Mouse (Mus musculus): Measurements from ENCODE around the gene Tmsb15b1. TPM values are rescaled to one million over a fixed set of nuclear protein-coding genes. Genes with fewer than 3 reads are reported as not detected.

Tmsb15b1 gene
- 2.9 and 3.3 TPM in 2 replicates for polyA plus RNA-seq (2015; fragmentation: Nextera tagmentation; extraction: Ambion mirVana)

GRCm38 (mm10) chrX:136976424-136977084 is at the start of gene Tmsb15b1, which contains the start of gene Tmsb15l:
Gene Tmsb15b1 (minus strand): TSS chrX:136976874.
Gene Tmsb15l (minus strand): TSS chrX:136976869.
- WGBS (ENCODE audit: insufficient replicate concordance), result 21% methylated on average over 15 of the region's 15 CpGs
- Histone ChIP-seq H3K4me1 (replicated peaks) (no peaks in the 10 kb centered on the region), H3K9ac (no peak within 1 kb of the TSS), H3K4me3 (replicated peaks) (peak within 1 kb of the TSS; percentile 28; the same call in 1 of the 2 replicates), H3K4me2 (peak within 1 kb of the TSS; percentile 47), H3K27ac (replicated peaks) (no peak within 1 kb of the TSS), H3K9me3 (replicated peaks) (no peaks in the 10 kb centered on the region), H3K36me3 (replicated peaks) (no peaks in the 10 kb centered on the region), H3K27me3 (no peaks in the 10 kb centered on the region)
- peak; percentile 91 for ATAC-seq (ENCODE audit: insufficient read depth)

GRCm38 (mm10) chrX:137019310-137019709 is 42.6 kb upstream of the Tmsb15b1 start:
- Histone ChIP-seq H3K9ac (no peak overlapping the region), H3K27ac (replicated peaks) (no peak overlapping the region), H3K9me3 (replicated peaks) (no peaks in the 10 kb centered on the region), H3K27me3 (no peaks in the 10 kb centered on the region), H3K4me3 (replicated peaks) (no peak overlapping the region), H3K36me3 (replicated peaks) (no peaks in the 10 kb centered on the region), H3K4me1 (replicated peaks) (no peaks in the 10 kb centered on the region), H3K4me2 (no peak overlapping the region)
- WGBS (ENCODE audit: insufficient replicate concordance), result 4% methylated on average over 1 of the region's 1 CpGs
- ATAC-seq (ENCODE audit: insufficient read depth), result no peak

GRCm38 (mm10) chrX:137017668-137018067 is 41.0 kb upstream of the Tmsb15b1 start:
- 64% methylated on average over 1 of the region's 1 CpGs for WGBS (ENCODE audit: insufficient replicate concordance)
- H3K4me3 ChIP-seq (replicated peaks), result no peak overlapping the region
- no peak overlapping the region for H3K9ac ChIP-seq
- no peaks in the 10 kb centered on the region for H3K36me3 ChIP-seq (replicated peaks)
- no peaks in the 10 kb centered on the region for H3K27me3 ChIP-seq
- no peak overlapping the region for H3K27ac ChIP-seq (replicated peaks)
- H3K4me2 ChIP-seq, result no peak overlapping the region
- H3K9me3 ChIP-seq (replicated peaks), result no peaks in the 10 kb centered on the region
- H3K4me1 ChIP-seq (replicated peaks), result no peaks in the 10 kb centered on the region
- ATAC-seq (ENCODE audit: insufficient read depth), result no peak

GRCm38 (mm10) chrX:137015099-137015709 is 38.5 kb upstream of the Tmsb15b1 start:
- Histone ChIP-seq H3K27ac (replicated peaks) (no peak overlapping the region), H3K36me3 (replicated peaks) (no peaks in the 10 kb centered on the region), H3K4me3 (replicated peaks) (no peak overlapping the region), H3K4me2 (no peak overlapping the region), H3K9me3 (replicated peaks) (no peaks in the 10 kb centered on the region), H3K9ac (no peak overlapping the region), H3K4me1 (replicated peaks) (no peaks in the 10 kb centered on the region), H3K27me3 (no peaks in the 10 kb centered on the region)
- no peak for ATAC-seq (ENCODE audit: insufficient read depth)
- 46% methylated on average over 6 of the region's 6 CpGs for WGBS (ENCODE audit: insufficient replicate concordance)

GRCm38 (mm10) chrX:136996256-136996655 is 19.6 kb upstream of the Tmsb15b1 start:
- no peak overlapping the region for H3K27ac ChIP-seq (replicated peaks)
- H3K27me3 ChIP-seq, result peaks cover 28% of the 10 kb centered on the region
- H3K4me2 ChIP-seq, result no peak overlapping the region
- no peaks in the 10 kb centered on the region for H3K4me1 ChIP-seq (replicated peaks)
- no peak for ATAC-seq (ENCODE audit: insufficient read depth)
- no peak overlapping the region for H3K9ac ChIP-seq
- no peak overlapping the region for H3K4me3 ChIP-seq (replicated peaks)
- WGBS (ENCODE audit: insufficient replicate concordance), result 46% methylated on average over 2 of the region's 2 CpGs
- no peaks in the 10 kb centered on the region for H3K36me3 ChIP-seq (replicated peaks)
- no peaks in the 10 kb centered on the region for H3K9me3 ChIP-seq (replicated peaks)

GRCm38 (mm10) chrX:136993641-136994040 is 17.0 kb upstream of the Tmsb15b1 start:
- no peak for ATAC-seq (ENCODE audit: insufficient read depth)
- Histone ChIP-seq H3K36me3 (replicated peaks) (no peaks in the 10 kb centered on the region), H3K27ac (replicated peaks) (no peak overlapping the region), H3K9ac (no peak overlapping the region), H3K4me1 (replicated peaks) (no peaks in the 10 kb centered on the region), H3K27me3 (peaks cover 31% of the 10 kb centered on the region), H3K9me3 (replicated peaks) (no peaks in the 10 kb centered on the region), H3K4me3 (replicated peaks) (no peak overlapping the region), H3K4me2 (no peak overlapping the region)
- 45% methylated on average over 14 of the region's 14 CpGs for WGBS (ENCODE audit: insufficient replicate concordance)

- no peaks in the 10 kb centered on the region for H3K4me1 ChIP-seq (replicated peaks)
- H3K9ac ChIP-seq, result no peak within 1 kb of the TSS
- H3K9me3 ChIP-seq (replicated peaks), result no peaks in the 10 kb centered on the region
- H3K4me3 ChIP-seq (replicated peaks), result no peak within 1 kb of the TSS
- H3K4me2 ChIP-seq, result peak within 1 kb of the TSS; percentile 43
- WGBS (ENCODE audit: insufficient replicate concordance), result 21% methylated on average over 26 of the region's 26 CpGs
- ATAC-seq (ENCODE audit: insufficient read depth), result no peak
- no peaks in the 10 kb centered on the region for H3K36me3 ChIP-seq (replicated peaks)
- H3K27ac ChIP-seq (replicated peaks), result no peak within 1 kb of the TSS
- H3K27me3 ChIP-seq, result peaks cover 31% of the 10 kb centered on the region
Observed at GRCm38 (mm10) chrX:136992978-136993547, 16.4 kb upstream of the Tmsb15b1 start, which contains the start of gene Zcchc18. Gene Zcchc18 (plus strand): TSS chrX:136993155.

- Histone ChIP-seq H3K9me3 (replicated peaks) (no peaks in the 10 kb centered on the region), H3K9ac (no peak overlapping the region), H3K36me3 (replicated peaks) (no peaks in the 10 kb centered on the region), H3K4me2 (peak overlapping the region; percentile 43), H3K4me1 (replicated peaks) (no peaks in the 10 kb centered on the region), H3K4me3 (replicated peaks) (no peak overlapping the region), H3K27ac (replicated peaks) (no peak overlapping the region), H3K27me3 (peaks cover 31% of the 10 kb centered on the region)
- ATAC-seq (ENCODE audit: insufficient read depth), result no peak
- 16% methylated on average over 19 of the region's 19 CpGs for WGBS (ENCODE audit: insufficient replicate concordance)
Observed at GRCm38 (mm10) chrX:136992191-136992965, 15.7 kb upstream of the Tmsb15b1 start.

- H3K4me2 ChIP-seq, result no peak overlapping the region
- no peak for ATAC-seq (ENCODE audit: insufficient read depth)
- no peak overlapping the region for H3K9ac ChIP-seq
- H3K27ac ChIP-seq (replicated peaks), result no peak overlapping the region
- H3K9me3 ChIP-seq (replicated peaks), result no peaks in the 10 kb centered on the region
- no peaks in the 10 kb centered on the region for H3K36me3 ChIP-seq (replicated peaks)
- no peaks in the 10 kb centered on the region for H3K4me1 ChIP-seq (replicated peaks)
- H3K27me3 ChIP-seq, result peaks cover 31% of the 10 kb centered on the region
- no peak overlapping the region for H3K4me3 ChIP-seq (replicated peaks)
- WGBS (ENCODE audit: insufficient replicate concordance), result 47% methylated on average over 2 of the region's 2 CpGs
Observed at GRCm38 (mm10) chrX:136991274-136991673, 14.6 kb upstream of the Tmsb15b1 start.

GRCm38 (mm10) chrX:136986039-136986438 is 9.4 kb upstream of the Tmsb15b1 start:
- H3K9ac ChIP-seq, result no peak overlapping the region
- H3K36me3 ChIP-seq (replicated peaks), result no peaks in the 10 kb centered on the region
- H3K4me3 ChIP-seq (replicated peaks), result no peak overlapping the region
- no peak overlapping the region for H3K4me2 ChIP-seq
- H3K4me1 ChIP-seq (replicated peaks), result no peaks in the 10 kb centered on the region
- H3K27me3 ChIP-seq, result peaks cover 4% of the 10 kb centered on the region
- H3K9me3 ChIP-seq (replicated peaks), result no peaks in the 10 kb centered on the region
- H3K27ac ChIP-seq (replicated peaks), result no peak overlapping the region
- no peak for ATAC-seq (ENCODE audit: insufficient read depth)

- H3K36me3 ChIP-seq (replicated peaks), result no peaks in the 10 kb centered on the region
- no peaks in the 10 kb centered on the region for H3K4me1 ChIP-seq (replicated peaks)
- H3K4me3 ChIP-seq (replicated peaks), result no peak overlapping the region
- H3K9me3 ChIP-seq (replicated peaks), result no peaks in the 10 kb centered on the region
- no peak overlapping the region for H3K9ac ChIP-seq
- H3K27me3 ChIP-seq, result peaks cover 3% of the 10 kb centered on the region; the same call in 1 of the 2 replicates
- ATAC-seq (ENCODE audit: insufficient read depth), result no peak
- H3K4me2 ChIP-seq, result no peak overlapping the region
- H3K27ac ChIP-seq (replicated peaks), result no peak overlapping the region
Observed at GRCm38 (mm10) chrX:136978616-136979015, 1.9 kb upstream of the Tmsb15b1 start.

All from liver, embryonic 15.5 days (tissue).